9 mouse cellular contexts compared by ENCODE assay signal in the genomic region with DNA sequence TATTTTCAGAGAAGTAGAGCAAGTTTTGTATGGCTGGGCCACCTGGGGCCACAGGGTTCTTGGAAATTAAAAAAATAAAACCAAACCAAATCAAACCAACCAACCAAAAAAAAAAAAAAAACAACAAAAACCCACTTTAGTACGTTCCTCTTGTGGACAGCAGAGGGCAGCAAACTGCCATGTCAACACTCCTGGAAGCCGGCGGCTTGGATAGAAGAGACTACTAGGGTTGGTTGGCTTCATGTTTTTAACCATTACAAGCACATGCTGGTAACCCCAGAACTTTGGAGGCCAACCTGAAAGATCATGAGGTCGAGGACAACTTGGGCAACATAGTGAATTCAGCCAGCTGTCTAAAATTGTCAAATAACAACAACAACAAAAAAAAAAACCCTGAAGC. TPM values are rescaled to one million over a fixed set of nuclear protein-coding genes. Genes with fewer than 3 reads are reported as not detected.
A peak's percentile ranks its signal among the peaks of the same experiment; 100 is the strongest.
DNase-seq lines count a peak whose midpoint lies in the region; ATAC-seq lines count a peak whose summit lies in the region.
"Had no signal": no experiment of that assay in that cellular context is flagged by ENCODE, and none has a peak within 500 bp of the region (broad histone marks: within the 10 kb centered on the region; RNA-seq: fewer than 3 reads in every experiment).

No protein-coding gene starts in this region.

- WGBS in kidney, embryonic 15.5 days, result 2% methylated on average over 4 of the region's 4 CpGs
- 3% methylated on average over 4 of the region's 4 CpGs for WGBS in midbrain, embryonic 15.5 days

- H3K27me3 ChIP-seq in kidney, embryonic 15.5 days, result no peaks in the 10 kb centered on the region
- no peaks in the 10 kb centered on the region for H3K27me3 ChIP-seq in midbrain, embryonic 15.5 days (replicated peaks)
- H3K27me3 ChIP-seq: lung, embryonic 15.5 days had no signal

- no peak overlapping the region for H3K4me3 ChIP-seq in kidney, embryonic 15.5 days (replicated peaks)
- H3K4me3 ChIP-seq in midbrain, embryonic 15.5 days, result no peak overlapping the region
- H3K4me3 ChIP-seq: lung, embryonic 15.5 days had no signal

- no peaks in the 10 kb centered on the region for H3K9me3 ChIP-seq in kidney, embryonic 15.5 days (replicated peaks)
- no peaks in the 10 kb centered on the region for H3K9me3 ChIP-seq in midbrain, embryonic 15.5 days
- H3K9me3 ChIP-seq: lung, embryonic 15.5 days had no signal

- no peak overlapping the region for H3K27ac ChIP-seq in kidney, embryonic 15.5 days
- no peak overlapping the region for H3K27ac ChIP-seq in midbrain, embryonic 15.5 days
- H3K27ac ChIP-seq: lung, embryonic 15.5 days had no signal

- no peaks in the 10 kb centered on the region for H3K36me3 ChIP-seq in kidney, embryonic 15.5 days
- no peaks in the 10 kb centered on the region for H3K36me3 ChIP-seq in midbrain, embryonic 15.5 days (replicated peaks)
- H3K36me3 ChIP-seq: lung, embryonic 15.5 days had no signal

- H3K9ac ChIP-seq in kidney, embryonic 15.5 days, result no peak overlapping the region
- H3K9ac ChIP-seq in midbrain, embryonic 15.5 days, result no peak overlapping the region
- H3K9ac ChIP-seq: lung, embryonic 15.5 days had no signal

- ATAC-seq in kidney, embryonic 15.5 days (replicated peaks; ENCODE audit: low FRiP score), result no peak
- ATAC-seq in midbrain, embryonic 15.5 days (replicated peaks), result 0 out of 2 replicates have a peak, but pooled peaks have one; percentile 59

- no peak overlapping the region for H3K4me2 ChIP-seq in kidney, embryonic 15.5 days
- no peak overlapping the region for H3K4me2 ChIP-seq in midbrain, embryonic 15.5 days
- H3K4me2 ChIP-seq: lung, embryonic 15.5 days had no signal

- peak; percentile 24 for DNase-seq in kidney, adult 11 months
- peak; percentile 82 for DNase-seq in NIH3T3 (ENCODE audit: low read depth)
- peak; percentile 77 for DNase-seq in cerebellum, adult 9-10 months
- DNase-seq in frontal cortex, postnatal 36 days (ENCODE audit: low spot score in 2 of 2), result peak; percentile 44 to 53
- DNase-seq in layer of hippocampus, postnatal 36 days, result peak; percentile 23 to 41
- DNase-seq in thymus, postnatal 25 days, result peak; percentile 10

- peaks cover 46% of the 10 kb centered on the region for H3K4me1 ChIP-seq in kidney, embryonic 15.5 days
- peaks cover 21% of the 10 kb centered on the region; the same call in 1 of the 2 replicates for H3K4me1 ChIP-seq in midbrain, embryonic 15.5 days

RNA-seq across cellular contexts. Expression of gene Rassf10, which starts 33.9 kb away (rescaled TPM):
- 19.8 and 20.4 TPM in 2 replicates for polyA plus RNA-seq in kidney, embryonic 15.5 days (2015; fragmentation: Nextera tagmentation; extraction: Ambion mirVana)
- total RNA-seq in layer of hippocampus, postnatal 36 days (2021), result 1 to 10 TPM; 1.4 to 1.6 TPM
- polyA plus RNA-seq in midbrain, embryonic 15.5 days (2015; fragmentation: Nextera tagmentation; extraction: Ambion mirVana), result 3.6 and 5.4 TPM in 2 replicates

Comparison
In these comparisons a context has a peak if more than half of its experiments do, and no peak if none do; other contexts are left out.
1. DNase-seq: peak in every context shown above with its lines; median percentile 82 in NIH3T3; 77 in cerebellum, adult 9-10 months; 48 in frontal cortex, postnatal 36 days; 32 in layer of hippocampus, postnatal 36 days; 24 in kidney, adult 11 months; 10 in thymus, postnatal 25 days.